Mouse (Mus musculus) erythroblast, embryonic 14.5 days (primary cell): ENCODE data around the gene Adprh.

Source experiments
- GATA1 ChIP-seq: IDR thresholded peaks from 2 replicates; pipeline ENCODE4 v1.6.1; 2012; ENCODE audit warnings: low read length, inconsistent platforms, mixed read lengths
- TAL1 ChIP-seq: IDR thresholded peaks from 3 replicates; pipeline ENCODE4 v1.6.1; 2012; ENCODE audit warnings: low read length, inconsistent platforms, mixed read lengths

DNA sequence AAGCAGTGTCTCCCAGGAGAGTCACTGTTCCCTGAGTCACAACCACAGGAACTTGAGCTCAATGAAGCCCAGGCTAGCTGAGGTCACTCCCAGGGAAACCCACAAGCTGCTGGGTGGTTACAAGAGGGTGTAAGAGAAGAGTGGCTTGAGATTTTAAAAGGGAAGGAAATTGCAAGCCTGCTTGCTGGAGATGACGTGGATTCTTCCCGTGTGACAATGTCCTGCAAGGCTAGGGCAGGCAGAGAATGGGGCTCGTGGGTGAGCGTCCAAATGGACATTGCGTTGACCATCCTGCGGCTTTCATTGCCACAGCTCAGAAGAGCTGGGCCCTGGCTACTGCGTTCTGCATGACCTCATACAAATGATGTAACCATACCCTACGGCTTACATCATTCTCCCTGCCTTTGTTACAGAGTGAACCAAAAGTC lies 58.3 kb downstream of the Adprh start:
- TF ChIP-seq TAL1 (no peak), GATA1 (no peak)
